ENCODE assay signal across 8 mouse cellular contexts in genomic region chr6:125160854-125161760, GRCm38 (mm10). TPM values are rescaled to one million over a fixed set of nuclear protein-coding genes. Genes with fewer than 3 reads are reported as not detected.
DNase-seq lines count a peak whose midpoint lies in the region; ATAC-seq lines count a peak whose summit lies in the region.

No protein-coding gene starts in this region.

- H3K27ac ChIP-seq in liver, embryonic 13.5 days = peak overlapping the region; percentile 71

- H3K36me3 ChIP-seq in liver, embryonic 13.5 days = peaks cover 69% of the 10 kb centered on the region

- H3K4me3 ChIP-seq in liver, embryonic 13.5 days (replicated peaks) = no peak overlapping the region

- H3K4me2 ChIP-seq in liver, embryonic 13.5 days = peak overlapping the region; percentile 36

- H3K9me3 ChIP-seq in liver, embryonic 13.5 days (replicated peaks) = no peaks in the 10 kb centered on the region

- no peaks in the 10 kb centered on the region for H3K27me3 ChIP-seq in liver, embryonic 13.5 days

- peak; percentile 65 for DNase-seq in urinary bladder, postnatal 14 days (ENCODE audit: low spot score)
- no peak for DNase-seq in urinary bladder, adult 2 months (ENCODE audit: low spot score)
- DNase-seq in embryo, embryonic 10 days (ENCODE audit: low spot score) = peak; percentile 78
- DNase-seq in heart, adult 18-20 months = peak; percentile 86 to 91
- peak; percentile 69 to 70 for DNase-seq in kidney, adult 8-10 months
- DNase-seq in liver, embryonic 13.5 days = peak; percentile 53
- DNase-seq in retina, postnatal 1 day = peak; percentile 51
- no peak for DNase-seq in spleen, postnatal 4 days (ENCODE audit: low spot score in 2 of 2)

- 0 out of 2 replicates have a peak, but pooled peaks have one; percentile 5 for ATAC-seq in liver, embryonic 13.5 days (ENCODE audit: low read depth)

- H3K9ac ChIP-seq in liver, embryonic 13.5 days = peak overlapping the region; percentile 26; the same call in 1 of the 2 replicates

- WGBS in liver, embryonic 13.5 days (ENCODE audit: insufficient replicate concordance) = 19% methylated on average over 22 of the region's 22 CpGs

- H3K4me1 ChIP-seq in liver, embryonic 13.5 days (replicated peaks) = peaks cover 76% of the 10 kb centered on the region

RNA-seq across cellular contexts. Expression of gene Gapdh, which starts 5.2 kb away (rescaled TPM):
- polyA plus RNA-seq in urinary bladder, adult 2 months (2012; rRNA removed) = 2,278 and 2,316 TPM in 2 replicates
- 1,000 to 10,000 TPM; 4,422 to 5,568 TPM for total RNA-seq in heart, adult 18-20 months (2021)
- 1,179 and 1,220 TPM in 2 replicates for polyA plus RNA-seq in liver, embryonic 13.5 days (2015; fragmentation: Nextera tagmentation; extraction: Ambion mirVana)

RNA-seq across cellular contexts. Expression of gene Iffo1, which starts 16.1 kb away (rescaled TPM):
- polyA plus RNA-seq in urinary bladder, adult 2 months (2012; rRNA removed) = 28.6 and 29.0 TPM in 2 replicates
- 1 to 10 TPM; 5.0 to 5.9 TPM for total RNA-seq in heart, adult 18-20 months (2021)
- 3.7 and 3.9 TPM in 2 replicates for polyA plus RNA-seq in liver, embryonic 13.5 days (2015; fragmentation: Nextera tagmentation; extraction: Ambion mirVana)

RNA-seq across cellular contexts. Expression of gene Nop2, which starts 29.4 kb away (rescaled TPM):
- 23.1 TPM in 2 replicates for polyA plus RNA-seq in urinary bladder, adult 2 months (2012; rRNA removed)
- total RNA-seq in heart, adult 18-20 months (2021) = 10 to 100 TPM; 19.2 to 20.1 TPM
- 60.6 and 65.5 TPM in 2 replicates for polyA plus RNA-seq in liver, embryonic 13.5 days (2015; fragmentation: Nextera tagmentation; extraction: Ambion mirVana)

RNA-seq across cellular contexts. Expression of gene Ncapd2, which starts 30.4 kb away (rescaled TPM):
- polyA plus RNA-seq in urinary bladder, adult 2 months (2012; rRNA removed) = 17.3 and 24.3 TPM in 2 replicates
- 10 to 100 TPM; 12.2 to 15.6 TPM for total RNA-seq in heart, adult 18-20 months (2021)
- 94.5 and 101 TPM in 2 replicates for polyA plus RNA-seq in liver, embryonic 13.5 days (2015; fragmentation: Nextera tagmentation; extraction: Ambion mirVana)

RNA-seq across cellular contexts. Expression of gene Mrpl51, which starts 30.5 kb away (rescaled TPM):
- polyA plus RNA-seq in urinary bladder, adult 2 months (2012; rRNA removed) = 69.8 and 72.9 TPM in 2 replicates
- 100 to 1,000 TPM; 316 to 366 TPM for total RNA-seq in heart, adult 18-20 months (2021)
- 217 and 225 TPM in 2 replicates for polyA plus RNA-seq in liver, embryonic 13.5 days (2015; fragmentation: Nextera tagmentation; extraction: Ambion mirVana)

Comparison
In these comparisons a context has a peak if more than half of its experiments do, and no peak if none do; other contexts are left out.
1. DNase-seq: peak in urinary bladder, postnatal 14 days (single experiment), embryo, embryonic 10 days (single experiment), heart, adult 18-20 months (2 of 2), kidney, adult 8-10 months (2 of 2), liver, embryonic 13.5 days (single experiment) and retina, postnatal 1 day (single experiment); none in urinary bladder, adult 2 months (single experiment) and spleen, postnatal 4 days (0 of 2).